In genomic region chr17:83847815-83848214, GRCm38 (mm10) we compare ENCODE assay signal across 10 mouse cellular contexts. TPM values are rescaled to one million over a fixed set of nuclear protein-coding genes. Genes with fewer than 3 reads are reported as not detected.
DNase-seq lines count a peak whose midpoint lies in the region; ATAC-seq and TF ChIP-seq lines count a peak whose summit lies in the region.
"Had no signal": no experiment of that assay in that cellular context is flagged by ENCODE, and none has a peak within 500 bp of the region (broad histone marks: within the 10 kb centered on the region; RNA-seq: fewer than 3 reads in every experiment).

Haao (minus strand) TSS chr17:83847963.

- peaks cover 22% of the 10 kb centered on the region for H3K4me1 ChIP-seq in forebrain, embryonic 12.5 days
- H3K4me1 ChIP-seq in forebrain, embryonic 11.5 days (replicated peaks; ENCODE audit: control insufficient read depth, insufficient read depth, low read length) = peaks cover 8% of the 10 kb centered on the region; the same call in 1 of the 2 replicates
- peaks cover 50% of the 10 kb centered on the region for H3K4me1 ChIP-seq in G1E (ENCODE audit: insufficient read depth, low read depth, low read length)
- peaks cover 56% of the 10 kb centered on the region for H3K4me1 ChIP-seq in liver, embryonic 13.5 days (replicated peaks)

- H3K9me3 ChIP-seq in forebrain, embryonic 12.5 days = no peaks in the 10 kb centered on the region
- H3K9me3 ChIP-seq in forebrain, embryonic 11.5 days (ENCODE audit: control insufficient read depth, low read length) = no peaks in the 10 kb centered on the region
- H3K9me3 ChIP-seq in G1E (replicated peaks) = no peaks in the 10 kb centered on the region
- H3K9me3 ChIP-seq in liver, embryonic 13.5 days (replicated peaks) = no peaks in the 10 kb centered on the region

- WGBS in forebrain, embryonic 12.5 days = 86% methylated on average over 3 of the region's 3 CpGs
- WGBS in forebrain, embryonic 11.5 days = 79% methylated on average over 3 of the region's 3 CpGs
- 26% methylated on average over 3 of the region's 3 CpGs for WGBS in liver, embryonic 13.5 days (ENCODE audit: insufficient replicate concordance)

- H3K27ac ChIP-seq in forebrain, embryonic 12.5 days = peak within 1 kb of the TSS; percentile 36; the same call in 1 of the 2 replicates
- no peak within 1 kb of the TSS for H3K27ac ChIP-seq in forebrain, embryonic 11.5 days (ENCODE audit: low read depth, low read length)
- peak within 1 kb of the TSS; percentile 78 for H3K27ac ChIP-seq in liver, embryonic 13.5 days

- intact Hi-C loops in left cerebral cortex, postnatal 36 days (cut with DNase I) = no loop called here

- H3K27me3 ChIP-seq in forebrain, embryonic 12.5 days = peaks cover 4% of the 10 kb centered on the region; the same call in 1 of the 2 replicates
- H3K27me3 ChIP-seq in forebrain, embryonic 11.5 days (ENCODE audit: control insufficient read depth, insufficient read depth, low read length) = no peaks in the 10 kb centered on the region
- H3K27me3 ChIP-seq in G1E (ENCODE audit: insufficient read depth, low read length) = peaks cover 24% of the 10 kb centered on the region
- no peaks in the 10 kb centered on the region for H3K27me3 ChIP-seq in liver, embryonic 13.5 days

- no peak within 1 kb of the TSS for H3K4me3 ChIP-seq in forebrain, embryonic 12.5 days (replicated peaks)
- no peak within 1 kb of the TSS for H3K4me3 ChIP-seq in forebrain, embryonic 11.5 days (ENCODE audit: low read depth, low read length)
- peak within 1 kb of the TSS; percentile 24; the same call in 1 of the 2 replicates for H3K4me3 ChIP-seq in G1E (ENCODE audit: low read depth, low read length)
- peak within 1 kb of the TSS; percentile 31; the same call in 1 of the 2 replicates for H3K4me3 ChIP-seq in liver, embryonic 13.5 days (replicated peaks)

- no peak within 1 kb of the TSS for H3K4me2 ChIP-seq in forebrain, embryonic 12.5 days
- H3K4me2 ChIP-seq in forebrain, embryonic 11.5 days (ENCODE audit: low read depth, low read length, severe bottlenecking) = no peak within 1 kb of the TSS
- H3K4me2 ChIP-seq in liver, embryonic 13.5 days = peak within 1 kb of the TSS; percentile 43

- no peak for TF ChIP-seq CTCF in G1E (IDR thresholded peaks at IDR 0.05; ENCODE audit: low read depth, low read length)

- H3K36me3 ChIP-seq in forebrain, embryonic 12.5 days (replicated peaks) = no peaks in the 10 kb centered on the region
- no peaks in the 10 kb centered on the region for H3K36me3 ChIP-seq in forebrain, embryonic 11.5 days (ENCODE audit: control insufficient read depth, insufficient read depth, low read length)
- no peaks in the 10 kb centered on the region for H3K36me3 ChIP-seq in G1E (replicated peaks)
- no peaks in the 10 kb centered on the region for H3K36me3 ChIP-seq in liver, embryonic 13.5 days

- no peak for DNase-seq in forebrain, embryonic 11.5 days (ENCODE audit: low spot score)
- DNase-seq in G1E (ENCODE audit: low spot score) = no peak
- no peak for DNase-seq in liver, embryonic 13.5 days
- no peak for DNase-seq in ovary, postnatal 14 days (ENCODE audit: low spot score)
- DNase-seq in left cerebral cortex, postnatal 36 days (ENCODE audit: low spot score in 2 of 2) = no peak
- DNase-seq: adrenal gland, postnatal 25 days had no signal

- H3K9ac ChIP-seq in forebrain, embryonic 12.5 days = no peak within 1 kb of the TSS
- H3K9ac ChIP-seq in forebrain, embryonic 11.5 days (ENCODE audit: low read length) = no peak within 1 kb of the TSS
- H3K9ac ChIP-seq in liver, embryonic 13.5 days = peak within 1 kb of the TSS; percentile 44; the same call in 1 of the 2 replicates

- no peak for ATAC-seq in forebrain, embryonic 12.5 days (ENCODE audit: low FRiP score)
- ATAC-seq in forebrain, embryonic 11.5 days (replicated peaks; ENCODE audit: low FRiP score) = no peak
- no peak; the same call in 1 of the 2 replicates for ATAC-seq in G1E (ENCODE audit: extremely low read depth, insufficient number of reproducible peaks, low FRiP score, poor library complexity, severe bottlenecking)
- ATAC-seq in liver, embryonic 13.5 days (ENCODE audit: low read depth) = peak; percentile 61
- ATAC-seq in neutrophil, adult 5-6 weeks (ENCODE audit: extremely low read depth, insufficient number of reproducible peaks, low FRiP score, poor library complexity, severe bottlenecking) = peak; percentile 25
- ATAC-seq in inflammation-experienced regulatory T-cells, adult 6 months = no peak
- ATAC-seq: forebrain, embryonic 14.5 days had no signal

RNA-seq across cellular contexts. Expression of gene Haao, which starts in this region (rescaled TPM):
- polyA plus RNA-seq in forebrain, embryonic 12.5 days (2016; fragmentation: Nextera tagmentation; extraction: Ambion mirVana) = not detected in 2 replicates
- polyA plus RNA-seq in forebrain, embryonic 11.5 days (2014; fragmentation: Nextera tagmentation; extraction: Ambion mirVana) = not detected in 2 replicates
- total RNA-seq in G1E (2014; fragmentation: Nextera tagmentation) (4.8 and 11.9 TPM in 2 replicates), G1E (2017) (0.05 and 0.17 TPM in 2 replicates)
- 1.1 and 1.5 TPM in 2 replicates for polyA plus RNA-seq in G1E (2012)
- 16.2 and 17.1 TPM in 2 replicates for polyA plus RNA-seq in liver, embryonic 13.5 days (2015; fragmentation: Nextera tagmentation; extraction: Ambion mirVana)
- total RNA-seq in neutrophil, adult 5-6 weeks (2017) = 226 and 235 TPM in 2 replicates
- polyA plus RNA-seq in inflammation-experienced regulatory T-cells, adult 6 months (2017; shearing (Covaris generic)) = 1 to 10 TPM in 2 of 3 experiments, under 1 TPM in 1; 0.89 to 4.4 (median 1.1) TPM
- under 1 TPM in 1 of 2 experiments, not detected in 1; 0.25 TPM for total RNA-seq in left cerebral cortex, postnatal 36 days (2021)

Comparison
In these comparisons a context has a peak if more than half of its experiments do, and no peak if none do; other contexts are left out.
1. RNA of gene Haao (total RNA-seq): 226 to 235 TPM in neutrophil, adult 5-6 weeks; 0.05 to 11.9 TPM in G1E and 0.25 TPM in left cerebral cortex, postnatal 36 days; every median in the first group is over 10 times any median in the second.
2. ATAC-seq: peak in liver, embryonic 13.5 days (single experiment) and neutrophil, adult 5-6 weeks (single experiment); none in forebrain, embryonic 12.5 days (single experiment), forebrain, embryonic 11.5 days (single experiment), G1E (single experiment) and inflammation-experienced regulatory T-cells, adult 6 months (single experiment).
3. H3K4me3 ChIP-seq: peak in G1E (single experiment) and liver, embryonic 13.5 days (single experiment); none in forebrain, embryonic 12.5 days (single experiment) and forebrain, embryonic 11.5 days (single experiment).